Mouse (Mus musculus) bone marrow macrophage, adult 2 months (primary cell): Measurements from ENCODE around the gene Car14.

ENCODE experiments used
- CTCF ChIP-seq: IDR thresholded peaks from 2 replicates; pipeline ENCODE4 v1.5.1; 2012; ENCODE audit warnings: low read depth, mild to moderate bottlenecking, low read length, moderate library complexity
- POLR2A ChIP-seq: IDR thresholded peaks from 2 replicates; pipeline ENCODE4 v1.6.1; 2012; ENCODE audit warnings: mild to moderate bottlenecking, low read depth, low read length, borderline replicate concordance

GRCm38 (mm10) chr3:95953522-95953921 is 49.0 kb upstream of the Car14 start:
- no peak for TF ChIP-seq CTCF
- no peak for TF ChIP-seq POLR2A
